Mouse (Mus musculus): ENCODE results near the gene Cebpe.

Cebpe gene

DNA sequence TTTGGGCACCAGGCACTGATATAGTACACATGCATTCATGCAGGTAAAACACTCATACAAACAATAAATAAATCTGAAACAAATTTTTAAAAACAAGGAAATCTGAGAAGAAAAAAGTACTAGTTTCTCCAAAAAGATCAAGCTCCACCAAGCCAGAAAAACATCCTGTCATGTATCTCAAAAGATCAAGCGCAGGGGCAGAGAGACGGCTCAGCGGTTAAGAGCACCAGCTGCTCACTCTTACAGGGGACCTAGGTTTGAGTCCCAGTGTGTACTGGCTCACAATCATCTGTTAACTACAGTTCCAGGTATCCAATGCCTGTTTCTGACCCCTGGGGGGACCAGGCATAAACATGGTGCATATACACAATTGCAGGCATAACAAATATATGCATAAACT, 29.6 kb downstream of the Cebpe start:
- no peak for DNase-seq (ENCODE audit: extremely low read depth, low read depth, low spot score)

DNA sequence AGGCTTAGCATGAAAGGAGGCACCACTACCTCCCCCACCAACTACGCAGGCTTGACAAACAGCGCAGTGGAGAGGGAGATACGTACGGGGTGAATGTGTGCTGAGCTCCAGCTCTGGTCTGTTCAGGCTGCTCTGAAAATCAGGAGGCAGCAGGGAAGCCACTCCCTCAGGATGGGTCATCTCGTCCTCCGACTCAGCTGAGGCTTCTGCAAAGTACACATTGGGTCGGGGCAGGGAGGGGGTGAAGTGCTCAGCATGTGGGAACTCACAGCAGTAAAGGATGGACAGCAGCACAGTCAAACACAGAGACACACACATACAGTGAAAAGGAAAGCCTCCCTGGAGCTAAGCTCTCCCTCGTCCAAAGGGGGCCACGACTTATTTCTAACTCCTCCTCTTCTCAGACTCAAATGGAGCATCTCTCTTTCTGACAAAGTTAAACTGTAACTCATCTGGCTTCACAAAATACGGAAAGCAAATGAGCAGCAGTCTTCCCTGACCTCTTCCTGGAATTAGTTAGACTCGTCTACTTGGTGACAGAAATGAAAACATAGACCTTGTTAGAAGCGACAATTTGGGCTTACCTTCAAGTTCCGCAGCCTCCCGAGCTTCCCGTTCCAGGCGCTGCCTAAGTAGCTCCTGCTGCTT, 33.2 kb downstream of the Cebpe start:
- DNase-seq (ENCODE audit: extremely low read depth, low read depth, low spot score), result no peak

DNA sequence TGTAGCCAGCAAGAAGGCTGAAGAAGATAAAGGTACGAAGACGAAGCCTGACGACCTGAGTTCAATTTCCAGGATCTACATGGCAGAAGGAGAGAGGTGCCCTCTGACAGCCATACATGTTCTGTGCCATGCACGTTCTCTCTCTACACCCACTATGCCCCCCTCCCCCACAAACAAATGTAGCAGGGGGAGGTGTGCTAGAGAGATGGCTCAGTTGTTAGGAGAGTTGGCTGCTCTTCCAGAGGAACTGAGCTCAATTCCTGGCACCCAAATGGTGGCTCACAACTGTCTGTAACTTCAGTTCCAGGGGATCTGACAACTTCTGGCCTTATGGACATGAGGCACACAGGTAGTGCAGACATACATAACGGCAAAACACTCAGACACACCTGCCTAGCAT, 35.7 kb downstream of the Cebpe start:
- no peak for DNase-seq (ENCODE audit: extremely low read depth, low read depth, low spot score)

DNA sequence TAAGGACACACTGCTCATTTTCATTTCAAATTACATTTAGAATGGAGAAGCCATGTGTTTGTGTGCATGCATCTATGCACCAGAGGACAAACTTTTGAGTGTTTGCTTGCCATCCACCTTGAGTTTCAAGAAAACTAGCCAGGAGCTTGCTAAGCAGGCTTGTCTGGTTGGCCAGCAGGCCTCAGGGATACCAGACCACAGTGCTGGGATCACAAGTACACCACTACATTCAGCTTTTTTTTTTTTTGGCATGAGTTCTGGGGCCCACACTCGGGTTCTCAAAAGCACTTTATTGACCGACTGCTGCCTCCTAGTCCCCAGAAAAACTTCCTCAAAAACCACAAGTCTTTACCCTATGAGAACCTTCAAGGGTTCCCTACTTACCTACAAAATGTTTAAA, 37.7 kb downstream of the Cebpe start:
- DNase-seq (ENCODE audit: extremely low read depth, low read depth, low spot score), result no peak

DNA sequence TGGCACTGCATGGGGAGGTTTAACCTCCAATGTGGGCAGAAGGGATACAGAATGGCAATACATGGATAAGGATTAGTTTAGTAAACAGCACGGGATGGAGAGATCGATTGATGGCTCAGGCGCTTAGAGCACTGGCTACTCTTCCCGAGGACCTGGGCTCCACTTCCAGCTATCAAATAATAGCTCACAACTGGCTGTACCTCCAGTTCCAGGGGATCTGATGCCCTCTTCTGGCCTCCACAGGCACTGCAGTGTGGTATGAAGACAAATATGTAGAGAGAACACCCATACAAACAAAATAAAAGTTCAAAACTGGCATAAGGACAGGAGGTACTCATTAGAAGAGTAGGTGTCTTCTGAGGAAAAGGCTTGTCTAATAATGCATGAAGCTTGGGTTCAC, 42.6 kb downstream of the Cebpe start:
- DNase-seq (ENCODE audit: extremely low read depth, low read depth, low spot score), result no peak

DNA sequence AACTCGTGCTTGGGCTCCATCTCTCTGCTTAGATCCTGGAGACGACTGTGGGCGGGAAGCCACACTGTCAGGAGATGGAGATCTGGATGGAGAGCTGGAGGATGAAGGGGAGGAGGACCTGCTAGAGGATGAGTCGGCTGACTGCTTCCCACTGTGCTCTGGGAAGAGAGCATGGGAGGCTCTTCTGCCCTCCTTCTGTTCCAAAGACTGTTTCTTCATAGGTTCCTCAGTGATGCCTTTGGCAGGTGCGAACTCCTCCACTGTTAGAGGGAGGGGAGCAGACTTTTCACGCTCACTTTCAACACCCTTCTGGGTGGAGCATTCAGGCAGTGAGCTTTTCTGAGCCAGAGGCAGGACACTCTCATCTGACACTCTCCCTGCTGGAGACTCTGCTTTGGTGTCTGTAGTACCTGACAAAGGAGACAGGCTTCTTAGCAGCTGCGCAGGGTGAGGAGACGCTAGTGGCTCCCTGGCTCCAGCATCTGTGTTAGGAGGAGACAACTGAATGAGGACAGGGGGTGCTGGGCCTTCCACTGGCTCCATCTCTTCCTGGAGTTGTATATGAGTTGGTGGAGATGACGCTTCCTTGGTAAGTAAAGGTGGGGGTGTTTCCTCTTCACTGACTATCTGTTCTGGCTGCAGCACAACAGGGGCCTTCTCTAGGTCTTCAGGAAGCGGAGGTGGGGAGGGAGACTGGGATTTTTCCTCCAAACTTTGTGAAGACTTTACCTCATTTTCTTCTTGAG, 47.3 kb downstream of the Cebpe start:
- DNase-seq (ENCODE audit: extremely low read depth, low read depth, low spot score), result no peak
